Mouse (Mus musculus) Muller cell, postnatal 12 days (primary cell): Measurements from ENCODE around the gene Calhm6.

Experiments used
- DNase-seq: peaks from one replicate; pipeline ENCODE4 v3.0.0-alpha.2; 2015; ENCODE audit errors: inconsistent ontology term

Gene Calhm6

GRCm38 (mm10) chr10:34096418-34096883, 31.3 kb downstream of the Calhm6 start, which contains the start of gene Calhm5:
Gene Calhm5 (minus strand): TSS chr10:34096519.
- peak; percentile 69 for DNase-seq

DNA sequence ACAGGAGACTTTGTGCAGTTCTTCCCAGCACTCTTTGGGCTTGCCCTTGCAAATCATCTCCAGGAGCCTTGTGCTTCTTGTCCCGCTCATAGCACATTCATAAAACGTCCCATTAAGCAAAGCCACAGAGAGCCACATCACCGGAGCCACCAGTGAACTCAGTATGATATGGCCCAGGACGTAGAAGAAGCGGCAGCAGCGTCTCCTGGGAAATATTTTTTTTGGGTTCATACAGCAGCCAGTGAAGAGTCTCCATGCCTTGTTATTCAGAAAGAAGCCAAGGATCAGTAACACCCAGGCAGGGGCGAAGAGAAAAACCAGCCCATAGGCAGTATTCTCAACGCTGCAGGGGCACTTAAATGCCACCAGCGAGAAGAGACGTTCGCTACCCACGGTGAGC, 31.8 kb downstream of the Calhm6 start:
- DNase-seq: peak; percentile 9

DNA sequence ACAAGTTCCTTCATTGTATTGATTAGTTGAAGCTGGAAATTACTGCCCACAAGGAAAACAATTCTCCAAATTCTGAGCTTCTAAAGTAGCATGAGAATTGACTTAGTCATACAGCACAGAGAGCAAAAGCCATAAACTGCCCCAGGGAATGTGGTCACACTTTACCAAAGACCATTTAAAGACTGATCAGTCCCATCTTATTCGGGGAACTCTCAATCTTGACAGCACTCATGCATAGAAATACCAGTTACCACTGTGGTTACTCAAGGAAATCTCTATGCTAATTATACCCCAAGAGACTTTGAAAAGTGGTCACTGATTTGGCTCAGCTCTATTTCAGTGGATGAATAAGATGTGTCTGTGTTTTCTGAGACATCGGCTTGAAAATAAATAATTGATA, 32.6 kb downstream of the Calhm6 start:
- DNase-seq: peak; percentile 48

GRCm38 (mm10) chr10:34091888-34092287, 35.9 kb downstream of the Calhm6 start:
- peak; percentile 52 for DNase-seq

GRCm38 (mm10) chr10:34090481-34090880, 37.3 kb downstream of the Calhm6 start:
- no peak for DNase-seq

DNA sequence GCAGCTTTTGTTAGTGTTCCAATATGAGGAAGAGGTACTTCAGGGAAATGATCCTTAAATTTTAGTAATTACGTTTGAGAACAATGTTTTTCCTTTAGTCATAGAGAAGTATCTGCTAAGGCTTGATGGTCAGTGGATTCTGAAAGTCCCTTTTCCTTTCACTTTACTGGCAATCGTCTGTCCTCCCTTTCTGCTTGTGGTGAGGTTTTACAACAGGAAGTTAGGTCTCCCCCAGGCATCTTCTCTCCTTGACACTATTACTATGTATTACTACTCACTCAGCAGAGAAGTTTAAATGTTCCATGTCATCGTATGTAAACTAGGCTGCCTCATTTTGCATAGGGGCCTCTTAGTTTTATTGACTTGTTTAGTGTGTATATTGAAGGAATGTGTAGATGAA, 38.3 kb downstream of the Calhm6 start:
- no peak for DNase-seq

GRCm38 (mm10) chr10:34088515-34088914, 39.3 kb downstream of the Calhm6 start:
- peak; percentile 27 for DNase-seq

GRCm38 (mm10) chr10:34086514-34086913, 41.3 kb downstream of the Calhm6 start:
- DNase-seq: no peak
